Mouse (Mus musculus) adrenal gland, postnatal 10 days (tissue): ENCODE measurements around the gene Epdr1. TPM values are rescaled to one million over a fixed set of nuclear protein-coding genes. Genes with fewer than 3 reads are reported as not detected.
A peak's percentile ranks its signal among the peaks of the same experiment; 100 is the strongest.
"Not testable (repeated sequence)": the region's sequence is repeated elsewhere in the genome, so short reads cannot be mapped to it uniquely, and the experiment has no call there.

Experiments
- DNase-seq: peaks from one replicate; pipeline ENCODE4 v3.0.0; 2021; ENCODE audit warnings: mixed read lengths
- total RNA-seq, 2 experiments: library from RNA; stranded (reverse); gene quantifications; 2 replicates each; pipeline ENCODE4 v1.2.3; 2021

The Epdr1 gene
- total RNA-seq, 2 experiments from 2014 or later, result 12.5 to 18.4 TPM

- no peak for DNase-seq
These were observed 14.8 kb downstream of the Epdr1 start for GRCm38 (mm10) chr13:19604916-19605315.

GRCm38 (mm10) chr13:19603719-19604118, 16.0 kb downstream of the Epdr1 start:
- DNase-seq, result no peak

- no peak for DNase-seq
These were observed 17.2 kb downstream of the Epdr1 start for GRCm38 (mm10) chr13:19602531-19602930.

- peak; percentile 30 for DNase-seq
These were observed 20.5 kb downstream of the Epdr1 start for GRCm38 (mm10) chr13:19599242-19599641.

- no peak for DNase-seq
These were observed 24.6 kb downstream of the Epdr1 start for GRCm38 (mm10) chr13:19595141-19595540.

- DNase-seq, result peak; percentile 10
These were observed 28.5 kb downstream of the Epdr1 start for GRCm38 (mm10) chr13:19590996-19591759.

- DNase-seq, result no peak
These were observed 43.8 kb downstream of the Epdr1 start for GRCm38 (mm10) chr13:19575947-19576346.

GRCm38 (mm10) chr13:19574723-19575122, 45.0 kb downstream of the Epdr1 start:
- not testable (repeated sequence) for DNase-seq

- not testable (repeated sequence) for DNase-seq
These were observed 49.6 kb downstream of the Epdr1 start for GRCm38 (mm10) chr13:19570166-19570565.

GRCm38 (mm10) chr13:19562510-19562909, 57.2 kb downstream of the Epdr1 start:
- no peak for DNase-seq

- no peak for DNase-seq
These were observed 64.3 kb downstream of the Epdr1 start for GRCm38 (mm10) chr13:19555391-19555790.

Other genes starting within 250 kb of the Epdr1 start
- 10 to 100 TPM; 24.3 to 34.2 TPM for gene Stard3nl, start 224.1 kb downstream of the Epdr1 start, total RNA-seq
- gene Sfrp4, start 3.2 kb upstream of the Epdr1 start, total RNA-seq, result 1 to 10 TPM; 6.6 to 7.2 TPM
- gene Nme8, start 77.9 kb upstream of the Epdr1 start, total RNA-seq, result not detected
- under 1 TPM; 0.15 to 0.21 TPM for gene Gpr141, start 204.3 kb upstream of the Epdr1 start, total RNA-seq